Mouse (Mus musculus) kidney, postnatal 0 days (tissue): ENCODE results near the gene Drc1. TPM values are rescaled to one million over a fixed set of nuclear protein-coding genes. Genes with fewer than 3 reads are reported as not detected.

Experiments used
- ATAC-seq: fragments of 200-750 bp; cut with Nextera tagmentation; replicated peaks from 2 replicates; pipeline ENCODE4 v1.8.0; 2017; ENCODE audit warnings: low read depth, moderate number of reproducible peaks, moderate TSS enrichment, moderate library complexity; ENCODE audit not compliant: low FRiP score
- DNase-seq: peaks from one replicate; pipeline ENCODE4 v3.0.0-alpha.2; 2016; ENCODE audit warnings: low spot score
- H3K27ac ChIP-seq: fragments of 300-500 bp; sonication (generic); 2 replicates; pipeline ENCODE4 v1.5.1; 2014; ENCODE audit warnings: mild to moderate bottlenecking
- H3K27me3 ChIP-seq: fragments of 300-500 bp; sonication (generic); 2 replicates; pipeline ENCODE4 v1.6.1; 2014; ENCODE audit warnings: low read length, mixed read lengths; ENCODE audit not compliant: insufficient read depth
- H3K36me3 ChIP-seq: fragments of 300-500 bp; sonication (generic); 2 replicates; pipeline ENCODE4 v1.6.1; 2014; ENCODE audit warnings: low read length, mixed read lengths; ENCODE audit not compliant: insufficient read depth
- H3K4me1 ChIP-seq: fragments of 300-500 bp; sonication (generic); replicated peaks from 2 replicates; pipeline ENCODE4 v1.6.1; 2014; ENCODE audit warnings: antibody characterized with exemption, low read length, mixed read lengths; ENCODE audit not compliant: insufficient read depth
- H3K4me2 ChIP-seq: fragments of 300-500 bp; sonication (generic); 2 replicates; pipeline ENCODE4 v1.6.1; 2014; ENCODE audit warnings: mild to moderate bottlenecking, low read length, moderate library complexity, mixed read lengths
- H3K4me3 ChIP-seq: fragments of 300-500 bp; sonication (generic); replicated peaks from 2 replicates; pipeline ENCODE4 v1.5.1; 2014; ENCODE audit warnings: low read depth, low read length
- H3K9ac ChIP-seq: fragments of 300-500 bp; sonication (generic); 2 replicates; pipeline ENCODE4 v1.6.1; 2014; ENCODE audit warnings: low read depth, low read length
- H3K9me3 ChIP-seq: fragments of 300-500 bp; sonication (generic); replicated peaks from 2 replicates; pipeline ENCODE4 v1.6.1; 2016; ENCODE audit warnings: low read length, inconsistent platforms, mixed read lengths
- CTCF ChIP-seq: IDR thresholded peaks from 2 replicates; pipeline ENCODE4 v1.5.1; 2016; ENCODE audit warnings: antibody characterized with exemption, low read depth, mild to moderate bottlenecking, moderate library complexity
- WGBS: fragments of 180-500 bp; shearing (Covaris S2); extraction: QIAGEN DNeasy Blood & Tissue Kit; methylation state at CpG from one replicate; pipeline ENCODE4 v1.1.7; 2014; 5-methylcytosine and 5-hydroxymethylcytosine counted together
- polyA plus RNA-seq: library from polyadenylated mRNA; unstranded; fragments of >200 nt; fragmentation: Nextera tagmentation; extraction: Ambion mirVana; gene quantifications from 2 replicates; pipeline ENCODE4 v1.2.1, GENCODE M21; 2015

Drc1 gene
- polyA plus RNA-seq, 1 experiment from 2014 or later: 0.29 TPM

- 80% methylated on average over 4 of the region's 4 CpGs for WGBS
- no peak for ATAC-seq
- DNase-seq: no peak
These were observed 1.7 kb upstream of the Drc1 start for GRCm38 (mm10) chr5:30279446-30279845.

GRCm38 (mm10) chr5:30280864-30281263 lies 324 bp upstream of the Drc1 start:
- no peak overlapping the region for H3K9ac ChIP-seq
- WGBS: 30% methylated on average over 9 of the region's 9 CpGs
- ATAC-seq (no peak), DNase-seq (no peak)
- H3K4me2 ChIP-seq: peak overlapping the region; percentile 63
- no peak overlapping the region for H3K27ac ChIP-seq
- H3K36me3 ChIP-seq: no peaks in the 10 kb centered on the region
- no peaks in the 10 kb centered on the region for H3K27me3 ChIP-seq
- H3K9me3 ChIP-seq: no peaks in the 10 kb centered on the region
- no peak overlapping the region for H3K4me3 ChIP-seq
- TF ChIP-seq CTCF: no peak
- 0 out of 2 replicates have a peak, but pooled peaks cover 3% of the 10 kb centered on the region for H3K4me1 ChIP-seq

More at GRCm38 (mm10) chr5:30279446-30279845, 1.7 kb upstream of the Drc1 start:
- no peak overlapping the region for H3K27ac ChIP-seq
- H3K27me3 ChIP-seq: no peaks in the 10 kb centered on the region
- TF ChIP-seq CTCF: no peak
- no peak overlapping the region for H3K4me3 ChIP-seq
- 0 out of 2 replicates have a peak, but pooled peaks cover 3% of the 10 kb centered on the region for H3K4me1 ChIP-seq
- no peak overlapping the region for H3K9ac ChIP-seq
- H3K36me3 ChIP-seq: no peaks in the 10 kb centered on the region
- no peak overlapping the region for H3K4me2 ChIP-seq
- H3K9me3 ChIP-seq: no peaks in the 10 kb centered on the region

- H3K27ac ChIP-seq: no peak overlapping the region
- H3K9me3 ChIP-seq: no peaks in the 10 kb centered on the region
- no peak overlapping the region for H3K4me2 ChIP-seq
- H3K36me3 ChIP-seq: no peaks in the 10 kb centered on the region
- DNase-seq: no peak
- no peak overlapping the region for H3K4me3 ChIP-seq
- 57% methylated on average over 10 of the region's 10 CpGs for whole genome bisulfite sequencing
- no peak overlapping the region for H3K9ac ChIP-seq
- H3K4me1 ChIP-seq: 0 out of 2 replicates have a peak, but pooled peaks cover 3% of the 10 kb centered on the region
- no peak for ATAC-seq
- no peaks in the 10 kb centered on the region for H3K27me3 ChIP-seq
- TF ChIP-seq CTCF: no peak
These were observed 5.0 kb downstream of the Drc1 start for GRCm38 (mm10) chr5:30285944-30286799.

- DNase-seq (no peak), ATAC-seq (no peak)
- WGBS: 76% methylated on average over 9 of the region's 9 CpGs
- no peak overlapping the region for H3K27ac ChIP-seq
- H3K9ac ChIP-seq: no peak overlapping the region
- H3K27me3 ChIP-seq: no peaks in the 10 kb centered on the region
- H3K4me3 ChIP-seq: no peak overlapping the region
- no peaks in the 10 kb centered on the region for H3K9me3 ChIP-seq
- H3K36me3 ChIP-seq: no peaks in the 10 kb centered on the region
- no peaks in the 10 kb centered on the region for H3K4me1 ChIP-seq
- no peak overlapping the region for H3K4me2 ChIP-seq
- no peak for TF ChIP-seq CTCF
These were observed 6.1 kb downstream of the Drc1 start for GRCm38 (mm10) chr5:30287106-30287882.

- H3K9me3 ChIP-seq: no peaks in the 10 kb centered on the region
- no peaks in the 10 kb centered on the region for H3K36me3 ChIP-seq
- H3K4me1 ChIP-seq: no peaks in the 10 kb centered on the region
- TF ChIP-seq CTCF: no peak
- ATAC-seq (no peak), DNase-seq (no peak)
- no peak overlapping the region for H3K27ac ChIP-seq
- H3K9ac ChIP-seq: no peak overlapping the region
- no peak overlapping the region for H3K4me2 ChIP-seq
- H3K27me3 ChIP-seq: no peaks in the 10 kb centered on the region
- WGBS: 75% methylated on average over 5 of the region's 5 CpGs
- no peak overlapping the region for H3K4me3 ChIP-seq
These were observed 59.6 kb downstream of the Drc1 start for GRCm38 (mm10) chr5:30340815-30341214.

- no peaks in the 10 kb centered on the region for H3K36me3 ChIP-seq
- ATAC-seq (no peak), DNase-seq (no peak)
- no peak overlapping the region for H3K4me3 ChIP-seq
- TF ChIP-seq CTCF: no peak
- no peak overlapping the region for H3K9ac ChIP-seq
- H3K9me3 ChIP-seq: no peaks in the 10 kb centered on the region
- no peaks in the 10 kb centered on the region for H3K27me3 ChIP-seq
- 76% methylated on average over 11 of the region's 11 CpGs for WGBS
- H3K27ac ChIP-seq: no peak overlapping the region
- H3K4me2 ChIP-seq: no peak overlapping the region
- no peaks in the 10 kb centered on the region for H3K4me1 ChIP-seq
These were observed 60.6 kb downstream of the Drc1 start for GRCm38 (mm10) chr5:30341601-30342365.
